Mouse (Mus musculus) activated CD4-positive, CD25-positive, alpha-beta regulatory T cell (primary cell): Measurements from ENCODE around the gene Klhl8. TPM values are rescaled to one million over a fixed set of nuclear protein-coding genes. Genes with fewer than 3 reads are reported as not detected.

Experiments used
- polyA plus RNA-seq, 2 experiments: library from polyadenylated mRNA; unstranded; fragments of 100-300 nt; shearing (Covaris generic); gene quantifications; one replicate each; pipeline ENCODE4 v1.2.1; 2017

The Klhl8 gene
- 1 to 10 TPM; 2.4 to 2.8 TPM for polyA plus RNA-seq

GRCm38 (mm10) chr5:103910748-103911409 is at the start of gene Klhl8:
Gene Klhl8, minus strand, starts transcription at chr5:103911259.

Other genes starting within 250 kb of the Klhl8 start
- gene Aff1, start 218.9 kb downstream of the Klhl8 start, polyA plus RNA-seq: 10 to 100 TPM; 29.1 to 42.3 TPM
- not detected for gene Hsd17b13, start 66.2 kb upstream of the Klhl8 start, polyA plus RNA-seq
- gene Hsd17b11, start 110.7 kb upstream of the Klhl8 start, polyA plus RNA-seq: 1 to 10 TPM; 2.7 to 4.3 TPM
- 10 to 100 TPM; 41.0 to 56.3 TPM for gene Nudt9, start 135.0 kb upstream of the Klhl8 start, polyA plus RNA-seq
- gene Gm17660, start 166.3 kb upstream of the Klhl8 start, polyA plus RNA-seq: not detected
- under 1 TPM in 1 of 2 experiments, not detected in 1; 0.10 TPM for gene Sparcl1, start 202.5 kb upstream of the Klhl8 start, polyA plus RNA-seq